Mouse (Mus musculus) liver, adult 2 months (tissue): ENCODE data around the gene Bbip1.

Experiments used
- CTCF ChIP-seq: fragments of 200-500 bp; IDR thresholded peaks from 2 replicates; pipeline ENCODE4 v1.5.1; 2011; ENCODE audit warnings: low read depth, low read length, control low read depth
- POLR2A ChIP-seq: fragments of 200-500 bp; IDR thresholded peaks from 2 replicates; pipeline ENCODE4 v1.6.1; 2011; ENCODE audit warnings: low read length, control low read depth; ENCODE audit not compliant: insufficient read depth; ENCODE audit errors: extremely low read depth

DNA sequence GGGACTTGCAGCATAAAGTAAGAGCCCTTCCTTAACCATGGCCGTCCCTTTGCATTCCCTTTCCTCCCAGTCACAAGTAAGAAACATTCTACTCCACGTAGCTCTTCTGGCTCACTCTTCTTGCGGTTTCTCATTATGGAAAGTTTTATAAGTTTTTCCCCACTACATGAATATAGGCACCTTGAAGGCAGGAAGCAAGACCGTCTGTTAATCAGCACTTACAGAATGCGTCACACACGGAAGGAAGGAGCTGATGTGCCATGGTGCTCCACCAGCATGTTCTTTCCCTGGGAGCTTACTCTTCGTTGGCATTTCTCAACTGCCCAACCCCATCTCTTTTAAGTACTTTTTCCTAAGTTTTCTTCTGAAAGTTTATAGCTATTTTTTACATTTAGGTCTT is 27.5 kb upstream of the Bbip1 start:
- no peak for TF ChIP-seq CTCF
- no peak for TF ChIP-seq POLR2A
